Mouse (Mus musculus): ENCODE data around the gene Pcdh20.

The Pcdh20 gene

GRCm38 (mm10) chr14:88470495-88471434 is at the start of gene Pcdh20:
Gene Pcdh20, minus strand, starts transcription at chr14:88471396.
- DNase-seq (ENCODE audit: low spot score in 2 of 2), result no peak

GRCm38 (mm10) chr14:88479909-88480308 is 8.7 kb upstream of the Pcdh20 start:
- DNase-seq (ENCODE audit: low spot score in 2 of 2), result no peak

- no peak for DNase-seq (ENCODE audit: low spot score in 2 of 2)
Observed at GRCm38 (mm10) chr14:88469956-88470355, 1.2 kb downstream of the Pcdh20 start.

- no peak for DNase-seq (ENCODE audit: low spot score in 2 of 2)
Observed at GRCm38 (mm10) chr14:88469361-88469760, 1.8 kb downstream of the Pcdh20 start.

- no peak for DNase-seq (ENCODE audit: low spot score in 2 of 2)
Observed at GRCm38 (mm10) chr14:88466416-88466815, 4.8 kb downstream of the Pcdh20 start.

- no peak for DNase-seq (ENCODE audit: low spot score in 2 of 2)
Observed at GRCm38 (mm10) chr14:88464356-88464755, 6.8 kb downstream of the Pcdh20 start.

GRCm38 (mm10) chr14:88463357-88463756 is 7.8 kb downstream of the Pcdh20 start:
- no peak for DNase-seq (ENCODE audit: low spot score in 2 of 2)

- no peak for DNase-seq (ENCODE audit: low spot score in 2 of 2)
Observed at GRCm38 (mm10) chr14:88462944-88463343, 8.3 kb downstream of the Pcdh20 start.

- no peak for DNase-seq (ENCODE audit: low spot score in 2 of 2)
Observed at GRCm38 (mm10) chr14:88460705-88461104, 10.5 kb downstream of the Pcdh20 start.

GRCm38 (mm10) chr14:88443304-88443703 is 27.9 kb downstream of the Pcdh20 start:
- no peak for DNase-seq (ENCODE audit: low spot score in 2 of 2)

GRCm38 (mm10) chr14:88429393-88429792 is 41.8 kb downstream of the Pcdh20 start:
- DNase-seq (ENCODE audit: low spot score in 2 of 2), result no peak

GRCm38 (mm10) chr14:88427370-88427769 is 43.8 kb downstream of the Pcdh20 start:
- no peak for DNase-seq (ENCODE audit: low spot score in 2 of 2)

All from spleen, postnatal 36 days (tissue).